Mouse (Mus musculus) limb, embryonic 11.5 days (tissue): ENCODE results near the gene Camk2b. TPM values are rescaled to one million over a fixed set of nuclear protein-coding genes. Genes with fewer than 3 reads are reported as not detected.

Experiments used
- ATAC-seq: fragments of 200-750 bp; cut with Nextera tagmentation; 2 replicates; pipeline ENCODE4 v1.8.0; 2017; ENCODE audit warnings: low read depth; ENCODE audit not compliant: insufficient number of reproducible peaks, low FRiP score, low TSS enrichment
- DNase-seq: peaks from one replicate; pipeline ENCODE4 v3.0.0-alpha.2; 2015; ENCODE audit warnings: low spot score
- H3K27ac ChIP-seq: fragments of 300-500 bp; sonication (generic); replicated peaks from 2 replicates; pipeline ENCODE4 v1.5.1; 2014; ENCODE audit warnings: low read depth, mild to moderate bottlenecking, low read length
- H3K27me3 ChIP-seq: fragments of 300-500 bp; sonication (generic); 2 replicates; pipeline ENCODE4 v1.6.1; 2014; ENCODE audit warnings: mild to moderate bottlenecking, low read length, mixed read lengths; ENCODE audit not compliant: control insufficient read depth, insufficient read depth
- H3K36me3 ChIP-seq: fragments of 300-500 bp; sonication (generic); 2 replicates; pipeline ENCODE4 v1.6.1; 2014; ENCODE audit warnings: mild to moderate bottlenecking, low read length, moderate library complexity, mixed read lengths; ENCODE audit not compliant: control insufficient read depth, insufficient read depth
- H3K4me1 ChIP-seq: fragments of 300-500 bp; sonication (generic); 2 replicates; pipeline ENCODE4 v1.6.1; 2014; ENCODE audit warnings: low read length, mixed read lengths; ENCODE audit not compliant: control insufficient read depth, insufficient read depth
- H3K4me2 ChIP-seq: fragments of 300-500 bp; sonication (generic); 2 replicates; pipeline ENCODE4 v1.6.1; 2014; ENCODE audit warnings: low read depth, mild to moderate bottlenecking, moderate library complexity; ENCODE audit not compliant: severe bottlenecking
- H3K4me3 ChIP-seq: fragments of 300-500 bp; sonication (generic); 2 replicates; pipeline ENCODE4 v1.5.1; 2014; ENCODE audit warnings: low read depth, low read length
- H3K9ac ChIP-seq: fragments of 300-500 bp; sonication (generic); 2 replicates; pipeline ENCODE4 v1.6.1; 2014; ENCODE audit warnings: mild to moderate bottlenecking, low read length
- H3K9me3 ChIP-seq: fragments of 300-500 bp; sonication (generic); 2 replicates; pipeline ENCODE4 v1.6.1; 2016; ENCODE audit warnings: low read length; ENCODE audit not compliant: control insufficient read depth
- WGBS: fragments of 180-500 bp; shearing (Covaris S2); extraction: QIAGEN DNeasy Blood & Tissue Kit; methylation state at CpG from one replicate; pipeline ENCODE4 v1.1.7; 2014; 5-methylcytosine and 5-hydroxymethylcytosine counted together
- polyA plus RNA-seq: library from polyadenylated mRNA; unstranded; fragments of >200 nt; fragmentation: Nextera tagmentation; extraction: Ambion mirVana; gene quantifications from 2 replicates; pipeline ENCODE4 v1.2.1, GENCODE M21; 2014

Camk2b gene
- polyA plus RNA-seq, 1 experiment from 2014 or later, result 0.55 TPM

DNA sequence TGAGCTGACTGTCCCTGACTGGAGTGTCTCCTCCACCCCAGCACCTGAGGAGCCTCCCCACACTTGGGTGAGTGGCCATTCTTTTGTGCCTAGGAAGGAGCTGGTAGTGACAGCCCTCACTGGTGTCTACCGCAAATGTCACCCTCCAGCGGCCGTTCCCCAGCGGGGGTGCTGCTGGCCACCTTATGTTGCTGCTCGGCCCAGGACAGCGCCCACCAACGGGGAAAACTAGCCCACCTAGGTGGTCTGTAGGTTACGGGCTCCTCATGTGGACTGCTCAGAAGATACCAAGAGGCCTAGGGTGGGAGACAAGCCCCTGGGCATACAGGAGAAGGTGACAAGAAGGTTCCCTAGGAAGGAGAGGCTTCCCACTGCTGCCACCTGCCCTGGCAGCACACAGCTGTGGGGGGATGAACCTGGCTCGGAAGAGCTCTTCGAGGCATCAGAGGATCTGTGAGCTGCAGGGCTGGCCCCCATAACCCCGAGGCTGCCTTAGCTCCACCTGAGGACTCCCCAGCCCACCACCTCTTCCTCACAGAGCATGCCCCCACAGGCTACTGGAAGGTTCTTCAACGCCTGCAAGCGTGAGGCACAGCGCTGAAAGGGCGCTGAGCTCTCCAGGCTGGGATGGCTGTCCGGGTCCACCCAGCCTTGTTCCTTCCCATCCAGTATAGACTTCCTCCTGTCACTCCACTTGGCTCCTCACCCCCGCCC is 2.5 kb downstream of the Camk2b start:
- Histone ChIP-seq H3K4me2 (no peak overlapping the region), H3K36me3 (no peaks in the 10 kb centered on the region), H3K9me3 (no peaks in the 10 kb centered on the region), H3K9ac (no peak overlapping the region), H3K4me1 (peaks cover 9% of the 10 kb centered on the region; the same call in 1 of the 2 replicates), H3K27me3 (peaks cover 66% of the 10 kb centered on the region), H3K4me3 (no peak overlapping the region), H3K27ac (no peak overlapping the region)
- no peak for ATAC-seq
- no peak for DNase-seq
- WGBS, result 39% methylated on average over 17 of the region's 17 CpGs

DNA sequence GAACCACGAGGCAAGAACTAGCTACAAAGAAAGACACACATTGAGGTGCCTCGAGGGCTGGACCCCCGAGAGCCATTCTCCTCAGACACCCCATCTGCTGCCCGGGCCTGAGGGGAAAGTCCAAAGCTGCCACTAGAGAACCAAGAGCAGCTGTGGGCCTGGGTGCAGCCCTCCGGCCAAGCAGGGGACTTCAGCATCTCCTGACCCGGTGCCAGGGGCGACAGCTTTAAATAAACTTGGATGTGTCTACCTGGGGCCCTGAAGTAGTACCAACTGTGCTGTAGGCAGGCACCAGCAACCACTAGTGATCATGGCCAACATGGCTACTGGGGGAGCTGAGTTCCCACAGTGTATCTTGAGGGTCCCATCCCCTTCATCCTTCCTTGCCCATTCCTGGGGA is 3.1 kb downstream of the Camk2b start:
- Histone ChIP-seq H3K27me3 (peaks cover 61% of the 10 kb centered on the region), H3K9ac (no peak overlapping the region), H3K9me3 (no peaks in the 10 kb centered on the region), H3K27ac (no peak overlapping the region), H3K36me3 (no peaks in the 10 kb centered on the region), H3K4me1 (peaks cover 9% of the 10 kb centered on the region; the same call in 1 of the 2 replicates), H3K4me2 (no peak overlapping the region), H3K4me3 (no peak overlapping the region)
- DNase-seq (no peak), ATAC-seq (no peak)
- WGBS, result 80% methylated on average over 7 of the region's 7 CpGs

GRCm38 (mm10) chr11:6062329-6062728 is 3.8 kb downstream of the Camk2b start:
- DNase-seq, result no peak
- no peak overlapping the region for H3K4me3 ChIP-seq
- H3K4me1 ChIP-seq, result peaks cover 9% of the 10 kb centered on the region; the same call in 1 of the 2 replicates
- WGBS, result 87% methylated on average over 11 of the region's 11 CpGs
- no peak overlapping the region for H3K9ac ChIP-seq
- peaks cover 54% of the 10 kb centered on the region for H3K27me3 ChIP-seq
- no peaks in the 10 kb centered on the region for H3K36me3 ChIP-seq
- H3K4me2 ChIP-seq, result no peak overlapping the region
- no peak overlapping the region for H3K27ac ChIP-seq
- no peaks in the 10 kb centered on the region for H3K9me3 ChIP-seq
- ATAC-seq, result no peak

- Histone ChIP-seq H3K27ac (no peak overlapping the region), H3K9me3 (no peaks in the 10 kb centered on the region), H3K4me2 (no peak overlapping the region), H3K4me1 (peaks cover 9% of the 10 kb centered on the region; the same call in 1 of the 2 replicates), H3K36me3 (no peaks in the 10 kb centered on the region), H3K9ac (no peak overlapping the region), H3K4me3 (no peak overlapping the region), H3K27me3 (peaks cover 50% of the 10 kb centered on the region)
- WGBS, result 75% methylated on average over 5 of the region's 5 CpGs
- DNase-seq (no peak), ATAC-seq (no peak)
Observed at GRCm38 (mm10) chr11:6061891-6062290, 4.3 kb downstream of the Camk2b start.

- Histone ChIP-seq H3K4me1 (no peaks in the 10 kb centered on the region), H3K4me2 (no peak overlapping the region), H3K9ac (no peak overlapping the region), H3K36me3 (no peaks in the 10 kb centered on the region), H3K4me3 (no peak overlapping the region), H3K27ac (no peak overlapping the region), H3K27me3 (peaks cover 23% of the 10 kb centered on the region), H3K9me3 (no peaks in the 10 kb centered on the region)
- DNase-seq (no peak), ATAC-seq (no peak)
- 90% methylated on average over 10 of the region's 10 CpGs for WGBS
Observed at GRCm38 (mm10) chr11:6059162-6059561, 7.0 kb downstream of the Camk2b start.

- Histone ChIP-seq H3K27me3 (no peaks in the 10 kb centered on the region), H3K9ac (no peak overlapping the region), H3K4me2 (no peak overlapping the region), H3K27ac (no peak overlapping the region), H3K36me3 (no peaks in the 10 kb centered on the region), H3K4me3 (no peak overlapping the region), H3K4me1 (no peaks in the 10 kb centered on the region), H3K9me3 (0 out of 2 replicates have a peak, but pooled peaks cover 2% of the 10 kb centered on the region)
- 85% methylated on average over 8 of the region's 8 CpGs for WGBS
- DNase-seq (no peak), ATAC-seq (no peak)
Observed at GRCm38 (mm10) chr11:6053386-6053785, 12.8 kb downstream of the Camk2b start.

GRCm38 (mm10) chr11:6050066-6050560 is 16.0 kb downstream of the Camk2b start:
- no peak overlapping the region for H3K4me2 ChIP-seq
- H3K4me1 ChIP-seq, result no peaks in the 10 kb centered on the region
- DNase-seq (no peak), ATAC-seq (no peak)
- no peaks in the 10 kb centered on the region for H3K27me3 ChIP-seq
- H3K9me3 ChIP-seq, result 0 out of 2 replicates have a peak, but pooled peaks cover 2% of the 10 kb centered on the region
- H3K36me3 ChIP-seq, result no peaks in the 10 kb centered on the region
- H3K9ac ChIP-seq, result no peak overlapping the region
- 79% methylated on average over 4 of the region's 4 CpGs for WGBS
- H3K27ac ChIP-seq, result no peak overlapping the region
- H3K4me3 ChIP-seq, result no peak overlapping the region

- 0 out of 2 replicates have a peak, but pooled peaks cover 2% of the 10 kb centered on the region for H3K9me3 ChIP-seq
- H3K36me3 ChIP-seq, result no peaks in the 10 kb centered on the region
- ATAC-seq (no peak), DNase-seq (no peak)
- no peak overlapping the region for H3K9ac ChIP-seq
- 85% methylated on average over 9 of the region's 9 CpGs for WGBS
- H3K27me3 ChIP-seq, result no peaks in the 10 kb centered on the region
- no peak overlapping the region for H3K4me3 ChIP-seq
- H3K27ac ChIP-seq, result no peak overlapping the region
- no peaks in the 10 kb centered on the region for H3K4me1 ChIP-seq
- H3K4me2 ChIP-seq, result no peak overlapping the region
Observed at GRCm38 (mm10) chr11:6048208-6048607, 18.0 kb downstream of the Camk2b start.
